Mouse (Mus musculus): ENCODE data around the gene Bbof1.

GRCm38 (mm10) chr12:84365137-84365536 is 43.7 kb upstream of the Bbof1 start:
- TF ChIP-seq CTCF (IDR thresholded peaks at IDR 0.05; ENCODE audit: control insufficient read depth, insufficient read depth, insufficient replicate concordance, low read depth, low read length) (no peak), POLR2A (IDR thresholded peaks at IDR 0.05; ENCODE audit: control insufficient read depth, low read depth, low read length) (no peak)
